Mouse (Mus musculus) hindbrain, embryonic 11.5 days (tissue): Measurements from ENCODE around the gene Nfkbib. TPM values are rescaled to one million over a fixed set of nuclear protein-coding genes. Genes with fewer than 3 reads are reported as not detected.

ENCODE experiments used
- ATAC-seq: fragments of 200-750 bp; cut with Nextera tagmentation; 2 replicates; pipeline ENCODE4 v1.8.0; 2017; ENCODE audit warnings: mild to moderate bottlenecking, moderate TSS enrichment, moderate library complexity; ENCODE audit not compliant: low FRiP score
- DNase-seq: peaks from one replicate; pipeline ENCODE4 v3.0.0-alpha.2; 2015; ENCODE audit warnings: low spot score
- H3K27ac ChIP-seq: fragments of 300-500 bp; sonication (generic); 2 replicates; pipeline ENCODE4 v1.5.1; 2014; ENCODE audit warnings: mild to moderate bottlenecking, low read depth, low read length
- H3K27me3 ChIP-seq: fragments of 300-500 bp; sonication (generic); 2 replicates; pipeline ENCODE4 v1.6.1; 2014; ENCODE audit warnings: mild to moderate bottlenecking, low read length, moderate library complexity, mixed read lengths; ENCODE audit not compliant: control insufficient read depth, insufficient read depth
- H3K36me3 ChIP-seq: fragments of 300-500 bp; sonication (generic); 2 replicates; pipeline ENCODE4 v1.6.1; 2014; ENCODE audit warnings: mild to moderate bottlenecking, low read length, moderate library complexity, mixed read lengths; ENCODE audit not compliant: control insufficient read depth, insufficient read depth
- H3K4me1 ChIP-seq: fragments of 300-500 bp; sonication (generic); replicated peaks from 2 replicates; pipeline ENCODE4 v1.6.1; 2014; ENCODE audit warnings: low read length, mixed read lengths; ENCODE audit not compliant: control insufficient read depth, insufficient read depth
- H3K4me2 ChIP-seq: fragments of 300-500 bp; sonication (generic); replicated peaks from 2 replicates; pipeline ENCODE4 v1.6.1; 2014; ENCODE audit warnings: mild to moderate bottlenecking, low read depth, low read length
- H3K4me3 ChIP-seq: fragments of 300-500 bp; sonication (generic); 2 replicates; pipeline ENCODE4 v1.5.1; 2014; ENCODE audit warnings: low read depth, low read length
- H3K9ac ChIP-seq: fragments of 300-500 bp; sonication (generic); 2 replicates; pipeline ENCODE4 v1.6.1; 2014; ENCODE audit warnings: low read depth, low read length
- H3K9me3 ChIP-seq: fragments of 300-500 bp; sonication (generic); 2 replicates; pipeline ENCODE4 v1.6.1; 2016; ENCODE audit warnings: low read length; ENCODE audit not compliant: control insufficient read depth
- WGBS: fragments of 180-500 bp; shearing (Covaris S2); extraction: QIAGEN DNeasy Blood & Tissue Kit; methylation state at CpG from one replicate; pipeline ENCODE4 v1.1.7; 2014; 5-methylcytosine and 5-hydroxymethylcytosine counted together
- polyA plus RNA-seq: library from polyadenylated mRNA; unstranded; fragments of >200 nt; fragmentation: Nextera tagmentation; extraction: Ambion mirVana; gene quantifications from 2 replicates; pipeline ENCODE4 v1.2.1, GENCODE M21; 2014

Nfkbib gene
- polyA plus RNA-seq, 1 experiment from 2014 or later: 42.0 TPM

DNA sequence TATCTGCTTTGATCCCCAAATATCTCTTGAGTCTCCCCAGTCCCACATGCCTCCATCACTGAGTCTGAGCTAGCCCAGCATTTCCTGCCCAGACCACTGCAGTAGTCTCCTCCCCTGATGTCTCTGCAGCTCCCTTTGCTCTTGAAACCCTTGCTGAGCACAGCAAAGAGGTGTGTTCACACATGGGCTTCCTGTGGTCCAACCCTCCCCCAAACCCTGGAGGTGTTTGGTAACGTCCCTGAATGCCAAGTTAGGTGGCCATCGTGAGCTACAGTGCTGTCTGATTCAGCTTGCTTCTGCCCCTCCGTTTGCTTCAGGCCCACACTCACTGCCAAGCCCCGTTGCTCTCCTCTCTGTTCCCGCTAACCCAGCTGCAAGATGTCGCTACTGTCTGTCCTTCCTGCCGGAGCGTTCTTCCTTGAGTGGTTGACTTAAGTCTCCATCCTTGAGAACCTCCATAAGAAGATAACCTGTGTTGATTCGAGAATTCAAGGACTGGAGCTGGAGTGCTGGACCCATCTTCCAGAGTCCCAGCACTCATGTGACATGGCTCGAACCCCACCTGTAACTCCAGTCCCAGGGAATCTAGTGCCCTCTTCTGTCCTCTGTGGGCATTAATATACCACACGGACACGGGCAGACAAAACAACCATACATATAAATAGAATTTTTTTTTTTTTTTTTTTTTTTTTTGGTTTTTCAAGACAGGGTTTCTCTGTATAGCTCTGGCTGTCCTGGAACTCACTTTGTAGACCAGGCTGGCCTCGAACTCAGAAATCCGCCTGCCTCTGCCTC is 25.3 kb upstream of the Nfkbib start:
- Histone ChIP-seq H3K9ac (no peak overlapping the region), H3K4me1 (no peaks in the 10 kb centered on the region; the same call in 1 of the 2 replicates), H3K36me3 (no peaks in the 10 kb centered on the region), H3K9me3 (no peaks in the 10 kb centered on the region), H3K27me3 (no peaks in the 10 kb centered on the region), H3K4me3 (no peak overlapping the region), H3K27ac (no peak overlapping the region), H3K4me2 (no peak overlapping the region)
- WGBS: 80% methylated on average over 12 of the region's 14 CpGs
- ATAC-seq (no peak), DNase-seq (no peak)

- Histone ChIP-seq H3K4me1 (no peaks in the 10 kb centered on the region; the same call in 1 of the 2 replicates), H3K27me3 (no peaks in the 10 kb centered on the region), H3K9me3 (no peaks in the 10 kb centered on the region), H3K36me3 (0 out of 2 replicates have a peak, but pooled peaks cover 2% of the 10 kb centered on the region), H3K27ac (no peak overlapping the region), H3K9ac (no peak overlapping the region), H3K4me2 (no peak overlapping the region), H3K4me3 (no peak overlapping the region)
- ATAC-seq (no peak), DNase-seq (no peak)
Measured at GRCm38 (mm10) chr7:28791706-28792105, 24.4 kb upstream of the Nfkbib start.

DNA sequence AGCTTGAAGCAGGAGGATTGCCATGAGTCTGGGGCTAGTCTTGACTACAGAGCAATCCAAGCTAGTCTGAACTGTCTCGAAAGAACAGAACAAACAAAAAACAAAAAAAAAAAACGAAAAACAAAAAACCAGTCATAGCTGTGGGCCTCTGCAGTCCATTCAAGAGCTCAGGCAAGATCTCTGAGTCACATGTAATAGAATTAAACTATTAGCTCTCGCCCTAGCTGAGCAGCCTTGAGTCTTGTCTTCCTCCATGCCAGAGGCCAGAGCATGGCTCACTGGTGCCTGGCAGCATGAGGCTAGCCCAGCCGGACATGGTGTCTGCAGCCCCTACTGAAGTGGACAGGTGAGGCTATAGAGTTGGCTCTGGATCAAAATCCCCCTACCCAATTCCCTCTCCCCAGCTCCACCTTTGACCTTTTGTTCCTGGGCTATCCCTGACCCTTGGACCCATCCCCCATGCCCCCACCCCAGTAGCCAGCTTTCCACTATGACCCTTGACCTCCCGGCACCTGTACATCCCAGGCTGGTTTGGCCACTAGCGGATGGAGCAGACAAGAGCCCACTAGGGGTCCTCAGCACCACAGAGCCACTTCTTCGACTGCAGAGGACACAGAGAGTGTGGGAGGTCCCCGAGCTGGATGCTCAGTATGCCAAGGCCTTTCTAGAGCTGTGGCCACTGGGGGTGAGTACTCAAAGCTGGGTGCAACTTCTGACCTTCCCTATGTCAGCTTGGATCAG is 22.9 kb upstream of the Nfkbib start:
- ATAC-seq (no peak), DNase-seq (peak; percentile 33)
- H3K27me3 ChIP-seq: no peaks in the 10 kb centered on the region
- H3K4me3 ChIP-seq: no peak overlapping the region
- H3K4me2 ChIP-seq: no peak overlapping the region
- no peak overlapping the region for H3K9ac ChIP-seq
- no peak overlapping the region for H3K27ac ChIP-seq
- 0 out of 2 replicates have a peak, but pooled peaks cover 2% of the 10 kb centered on the region for H3K36me3 ChIP-seq
- 45% methylated on average over 8 of the region's 8 CpGs for WGBS
- H3K9me3 ChIP-seq: no peaks in the 10 kb centered on the region
- H3K4me1 ChIP-seq: no peaks in the 10 kb centered on the region; the same call in 1 of the 2 replicates

DNA sequence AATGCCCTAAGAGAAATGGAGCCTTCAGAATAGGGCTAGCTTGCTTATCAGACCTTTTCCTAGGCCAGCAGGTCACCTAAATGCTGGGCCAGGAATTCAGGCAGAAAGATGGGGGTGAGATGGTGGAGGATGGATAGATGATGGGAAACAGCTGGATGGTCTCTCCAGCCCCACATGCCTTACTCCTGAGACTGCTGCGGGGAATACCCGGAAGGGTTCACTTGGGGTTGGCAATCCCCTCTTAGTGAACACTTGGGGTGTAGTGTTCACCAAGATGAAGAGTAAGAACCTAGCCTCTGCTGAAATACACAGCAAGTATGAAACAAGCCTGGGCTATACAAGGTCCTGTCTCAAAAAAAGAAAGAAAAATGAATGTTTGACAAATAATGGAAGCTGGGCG is 21.9 kb upstream of the Nfkbib start:
- Histone ChIP-seq H3K27me3 (no peaks in the 10 kb centered on the region), H3K27ac (no peak overlapping the region), H3K4me3 (no peak overlapping the region), H3K9ac (no peak overlapping the region), H3K4me2 (no peak overlapping the region), H3K36me3 (0 out of 2 replicates have a peak, but pooled peaks cover 2% of the 10 kb centered on the region), H3K4me1 (no peaks in the 10 kb centered on the region; the same call in 1 of the 2 replicates), H3K9me3 (no peaks in the 10 kb centered on the region)
- ATAC-seq (no peak), DNase-seq (no peak)
- WGBS: 80% methylated on average over 3 of the region's 3 CpGs

- H3K4me3 ChIP-seq: no peak within 1 kb of the TSS
- no peak within 1 kb of the TSS for H3K4me2 ChIP-seq
- no peak for DNase-seq
- no peak for ATAC-seq
- H3K4me1 ChIP-seq: no peaks in the 10 kb centered on the region; the same call in 1 of the 2 replicates
- H3K9me3 ChIP-seq: no peaks in the 10 kb centered on the region
- H3K27me3 ChIP-seq: no peaks in the 10 kb centered on the region
- no peak within 1 kb of the TSS for H3K27ac ChIP-seq
- no peak within 1 kb of the TSS for H3K9ac ChIP-seq
- H3K36me3 ChIP-seq: 0 out of 2 replicates have a peak, but pooled peaks cover 2% of the 10 kb centered on the region
- 78% methylated on average over 5 of the region's 5 CpGs for WGBS
Measured at GRCm38 (mm10) chr7:28788307-28789195, 21.2 kb upstream of the Nfkbib start, which contains the start of gene Rinl. Gene Rinl (plus strand): TSS chr7:28788969.

- Histone ChIP-seq H3K27me3 (no peaks in the 10 kb centered on the region), H3K27ac (no peak overlapping the region), H3K4me3 (no peak overlapping the region), H3K36me3 (0 out of 2 replicates have a peak, but pooled peaks cover 2% of the 10 kb centered on the region), H3K4me1 (no peaks in the 10 kb centered on the region; the same call in 1 of the 2 replicates), H3K9me3 (no peaks in the 10 kb centered on the region), H3K4me2 (no peak overlapping the region), H3K9ac (no peak overlapping the region)
- DNase-seq (no peak), ATAC-seq (no peak)
- WGBS: 89% methylated on average over 8 of the region's 9 CpGs
Measured at GRCm38 (mm10) chr7:28787884-28788283, 20.6 kb upstream of the Nfkbib start.

- H3K9ac ChIP-seq: no peak overlapping the region
- H3K4me3 ChIP-seq: no peak overlapping the region
- no peaks in the 10 kb centered on the region for H3K27me3 ChIP-seq
- 71% methylated on average over 4 of the region's 5 CpGs for WGBS
- no peak for ATAC-seq
- H3K36me3 ChIP-seq: 0 out of 2 replicates have a peak, but pooled peaks cover 2% of the 10 kb centered on the region
- DNase-seq: no peak
- H3K4me1 ChIP-seq: peaks cover 2% of the 10 kb centered on the region; the same call in 1 of the 2 replicates
- no peaks in the 10 kb centered on the region for H3K9me3 ChIP-seq
- no peak overlapping the region for H3K27ac ChIP-seq
- no peak overlapping the region for H3K4me2 ChIP-seq
Measured at GRCm38 (mm10) chr7:28785161-28785560, 17.8 kb upstream of the Nfkbib start.

- Histone ChIP-seq H3K4me3 (no peak overlapping the region), H3K9ac (no peak overlapping the region), H3K27me3 (no peaks in the 10 kb centered on the region), H3K36me3 (no peaks in the 10 kb centered on the region), H3K4me1 (peaks cover 2% of the 10 kb centered on the region; the same call in 1 of the 2 replicates), H3K9me3 (no peaks in the 10 kb centered on the region), H3K4me2 (no peak overlapping the region), H3K27ac (no peak overlapping the region)
- DNase-seq (no peak), ATAC-seq (no peak)
- 86% methylated on average over 8 of the region's 8 CpGs for WGBS
Measured at GRCm38 (mm10) chr7:28781261-28781663, 13.9 kb upstream of the Nfkbib start.
